Mouse (Mus musculus) heart, embryonic 14.5 days (tissue): ENCODE measurements at regions not wholly inside any gene's neighbourhood (a gene's known extent, or its start where the extent isn't known, plus 50 kb on each side); places are given as distances from the start of the nearest gene placed in this dataset.

Experiments
- ATAC-seq: fragments of 200-750 bp; cut with Nextera tagmentation; 2 replicates; pipeline ENCODE4 v1.8.0; 2017; ENCODE audit warnings: low read depth, moderate TSS enrichment; ENCODE audit not compliant: insufficient number of reproducible peaks, insufficient read depth, low FRiP score
- H3K27ac ChIP-seq, 2 experiments: fragments of 200-500 bp in 1 of 2; fragments of 300-500 bp in 1 of 2; sonication (generic) in 1 of 2; replicated peaks in 1 of 2; 2 replicates each; pipeline ENCODE4 v1.5.1; 2012 to 2014; ENCODE audit warnings: low read depth in 2 of 2, low read length in 2 of 2, control low read depth in 1 of 2, mild to moderate bottlenecking in 1 of 2, mixed read lengths in 1 of 2; ENCODE audit not compliant: control insufficient read depth in 1 of 2, insufficient read depth in 1 of 2
- H3K27me3 ChIP-seq: fragments of 300-500 bp; sonication (generic); 2 replicates; pipeline ENCODE4 v1.6.1; 2014; ENCODE audit warnings: mild to moderate bottlenecking, low read length, control low read depth; ENCODE audit not compliant: control insufficient read depth, insufficient read depth
- H3K36me3 ChIP-seq: fragments of 300-500 bp; sonication (generic); 2 replicates; pipeline ENCODE4 v1.6.1; 2014; ENCODE audit warnings: mild to moderate bottlenecking, control low read depth, low read length, mixed read lengths; ENCODE audit not compliant: control insufficient read depth, insufficient read depth
- H3K4me1 ChIP-seq, 2 experiments: fragments of 200-500 bp in 1 of 2; fragments of 300-500 bp in 1 of 2; sonication (generic) in 1 of 2; 2 replicates each; pipeline ENCODE4 v1.6.1; 2012 to 2014; ENCODE audit warnings: low read length in 2 of 2, control low read depth in 1 of 2, mixed read lengths in 1 of 2; ENCODE audit not compliant: control insufficient read depth in 2 of 2, insufficient read depth in 2 of 2
- H3K4me2 ChIP-seq: fragments of 300-500 bp; sonication (generic); 2 replicates; pipeline ENCODE4 v1.6.1; 2014; ENCODE audit warnings: mild to moderate bottlenecking, low read length
- H3K4me3 ChIP-seq, 2 experiments: fragments of 200-500 bp in 1 of 2; fragments of 300-500 bp in 1 of 2; sonication (generic) in 1 of 2; 2 replicates each; pipeline ENCODE4 v1.5.1; 2012 to 2014; ENCODE audit warnings: low read length in 2 of 2, mild to moderate bottlenecking in 2 of 2, control low read depth in 1 of 2, low read depth in 1 of 2, moderate library complexity in 1 of 2; ENCODE audit not compliant: control insufficient read depth in 1 of 2, insufficient read depth in 1 of 2
- H3K9ac ChIP-seq: fragments of 300-500 bp; sonication (generic); 2 replicates; pipeline ENCODE4 v1.6.1; 2014; ENCODE audit warnings: mild to moderate bottlenecking, low read length
- H3K9me3 ChIP-seq: fragments of 300-500 bp; sonication (generic); 2 replicates; pipeline ENCODE4 v1.6.1; 2016; ENCODE audit warnings: low read length, control low read depth; ENCODE audit not compliant: control insufficient read depth
- WGBS: fragments of 180-500 bp; shearing (Covaris S2); extraction: QIAGEN DNeasy Blood & Tissue Kit; methylation state at CpG from one replicate; pipeline ENCODE4 v1.1.7; 2014; 5-methylcytosine and 5-hydroxymethylcytosine counted together

DNA sequence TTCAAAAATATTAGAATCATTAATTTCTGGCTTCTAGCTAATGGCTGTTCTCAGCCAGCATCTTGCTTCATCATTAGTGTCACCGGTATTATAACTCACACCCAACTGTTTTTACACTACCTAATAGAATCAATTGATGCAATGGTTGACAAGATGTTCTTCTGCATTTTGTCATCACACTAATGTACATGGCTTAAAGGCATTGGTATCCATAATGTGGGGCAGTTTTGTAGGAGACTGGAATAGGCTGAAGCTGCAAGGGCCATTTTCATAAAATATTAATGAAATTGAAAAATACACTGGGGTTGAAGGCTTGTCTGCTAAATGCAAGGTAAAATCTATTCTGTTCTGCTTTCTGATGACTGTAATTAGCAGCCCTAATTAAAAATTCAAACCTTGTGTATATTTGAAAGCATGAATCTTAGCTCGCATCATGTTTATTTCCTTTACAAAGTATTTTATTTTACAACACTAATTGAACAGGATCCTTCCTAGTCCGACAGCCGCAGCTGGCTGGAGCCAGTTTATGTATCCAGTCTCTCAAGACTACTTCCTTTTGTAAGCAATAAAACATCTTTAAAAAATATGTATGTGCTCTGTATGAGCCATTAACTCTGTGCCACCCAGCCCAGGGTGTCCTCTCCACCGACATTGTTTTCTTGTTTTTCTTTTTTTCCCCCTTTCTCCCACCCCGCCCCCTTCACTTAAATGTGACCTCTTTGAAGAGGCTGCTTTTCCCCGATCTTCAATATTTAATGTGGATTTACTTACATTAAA lies 259.6 kb downstream of the Pou4f1 start:
- ATAC-seq, result no peak
- no peaks in the 10 kb centered on the region for H3K27me3 ChIP-seq
- peak overlapping the region in 1 of 2 experiments; percentile 24; a peak in 2 of 4 replicates for H3K27ac ChIP-seq
- WGBS, result 74% methylated on average over 7 of the region's 7 CpGs
- no peaks in the 10 kb centered on the region for H3K9me3 ChIP-seq
- H3K4me1 ChIP-seq, result no peaks in the 10 kb centered on the region
- no peak overlapping the region for H3K4me2 ChIP-seq
- no peaks in the 10 kb centered on the region for H3K36me3 ChIP-seq
- no peak overlapping the region for H3K4me3 ChIP-seq
- H3K9ac ChIP-seq, result no peak overlapping the region

DNA sequence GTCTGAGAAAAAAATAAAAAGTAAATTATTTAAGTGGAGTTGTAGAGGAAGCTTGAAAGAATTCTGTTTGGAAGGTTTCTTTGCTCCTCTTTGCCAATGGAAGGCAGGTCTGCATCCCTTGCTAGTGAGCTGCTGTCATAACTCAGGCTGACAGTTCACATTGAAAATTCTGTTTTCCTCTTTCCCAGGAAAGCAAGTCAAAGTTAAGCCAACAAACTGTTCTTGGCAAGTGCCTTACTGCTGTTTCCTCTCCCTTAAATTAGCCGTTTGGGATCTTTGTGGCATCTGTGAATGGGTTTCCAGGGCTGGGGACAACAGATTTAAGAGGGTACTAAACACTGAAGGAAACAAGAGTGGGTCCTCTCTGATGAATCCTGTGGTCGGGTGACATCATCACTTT lies 261.2 kb downstream of the Pou4f1 start:
- Histone ChIP-seq H3K9ac (no peak overlapping the region), H3K27ac (no peak overlapping the region), H3K4me2 (no peak overlapping the region), H3K4me3 (no peak overlapping the region), H3K27me3 (no peaks in the 10 kb centered on the region), H3K36me3 (no peaks in the 10 kb centered on the region), H3K4me1 (no peaks in the 10 kb centered on the region), H3K9me3 (no peaks in the 10 kb centered on the region)
- no peak for ATAC-seq
- 39% methylated on average over 2 of the region's 2 CpGs for WGBS

GRCm38 (mm10) chr14:104203239-104203986 lies 264.4 kb downstream of the Pou4f1 start:
- H3K4me2 ChIP-seq, result no peak overlapping the region
- 69% methylated on average over 17 of the region's 17 CpGs for WGBS
- no peak overlapping the region for H3K4me3 ChIP-seq
- H3K36me3 ChIP-seq, result no peaks in the 10 kb centered on the region
- no peak overlapping the region for H3K27ac ChIP-seq
- H3K27me3 ChIP-seq, result no peaks in the 10 kb centered on the region
- H3K9ac ChIP-seq, result no peak overlapping the region
- ATAC-seq, result no peak
- H3K9me3 ChIP-seq, result no peaks in the 10 kb centered on the region
- no peaks in the 10 kb centered on the region for H3K4me1 ChIP-seq

GRCm38 (mm10) chr14:104193198-104193597 lies 274.6 kb downstream of the Pou4f1 start:
- H3K4me3 ChIP-seq, result no peak overlapping the region
- H3K9ac ChIP-seq, result no peak overlapping the region
- no peaks in the 10 kb centered on the region for H3K36me3 ChIP-seq
- no peak for ATAC-seq
- no peaks in the 10 kb centered on the region for H3K4me1 ChIP-seq
- WGBS, result 56% methylated on average over 11 of the region's 11 CpGs
- no peak overlapping the region for H3K27ac ChIP-seq
- no peaks in the 10 kb centered on the region for H3K27me3 ChIP-seq
- no peaks in the 10 kb centered on the region for H3K9me3 ChIP-seq
- H3K4me2 ChIP-seq, result no peak overlapping the region

DNA sequence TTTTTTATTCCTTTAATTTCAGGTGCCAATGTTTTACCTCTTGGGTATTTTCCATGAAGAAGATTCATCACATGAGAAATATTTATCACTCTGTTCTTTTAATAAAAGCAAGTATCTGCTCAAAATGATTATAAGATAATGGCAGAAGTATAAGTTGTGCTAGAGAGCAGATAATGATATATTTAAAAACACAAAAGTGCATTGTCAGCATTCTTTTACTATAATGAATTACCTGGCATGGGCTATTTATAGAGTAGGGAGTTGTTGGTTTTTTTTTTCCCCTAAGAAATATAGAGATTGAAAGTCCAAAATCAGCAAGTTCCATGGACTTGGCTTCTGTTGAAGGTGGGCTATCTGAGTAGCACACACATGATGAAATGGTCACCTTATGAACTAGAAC lies 292.7 kb downstream of the Pou4f1 start:
- Histone ChIP-seq H3K36me3 (no peaks in the 10 kb centered on the region), H3K27me3 (no peaks in the 10 kb centered on the region), H3K9ac (no peak overlapping the region), H3K27ac (no peak overlapping the region), H3K9me3 (no peaks in the 10 kb centered on the region), H3K4me1 (no peaks in the 10 kb centered on the region), H3K4me2 (no peak overlapping the region), H3K4me3 (no peak overlapping the region)
- no peak for ATAC-seq

- H3K9me3 ChIP-seq, result no peaks in the 10 kb centered on the region
- no peak overlapping the region for H3K9ac ChIP-seq
- no peak overlapping the region for H3K4me2 ChIP-seq
- ATAC-seq, result no peak
- H3K27ac ChIP-seq, result no peak overlapping the region
- no peaks in the 10 kb centered on the region for H3K4me1 ChIP-seq
- H3K4me3 ChIP-seq, result no peak overlapping the region
- H3K36me3 ChIP-seq, result no peaks in the 10 kb centered on the region
- WGBS, result 48% methylated on average over 5 of the region's 5 CpGs
- H3K27me3 ChIP-seq, result no peaks in the 10 kb centered on the region
Measured at GRCm38 (mm10) chr14:104146841-104147240, 302.6 kb upstream of the Ednrb start.

GRCm38 (mm10) chr14:104145395-104145794 lies 301.2 kb upstream of the Ednrb start:
- WGBS, result 45% methylated on average over 5 of the region's 5 CpGs
- Histone ChIP-seq H3K9me3 (no peaks in the 10 kb centered on the region), H3K36me3 (no peaks in the 10 kb centered on the region), H3K27me3 (no peaks in the 10 kb centered on the region), H3K9ac (no peak overlapping the region), H3K4me1 (no peaks in the 10 kb centered on the region), H3K27ac (no peak overlapping the region), H3K4me2 (no peak overlapping the region), H3K4me3 (no peak overlapping the region)
- no peak for ATAC-seq
